Mouse (Mus musculus) kidney, embryonic 16.5 days (tissue): ENCODE results near the gene Clec11a. TPM values are rescaled to one million over a fixed set of nuclear protein-coding genes. Genes with fewer than 3 reads are reported as not detected.

ENCODE experiments used
- ATAC-seq: fragments of 200-750 bp; cut with Nextera tagmentation; 2 replicates; pipeline ENCODE4 v1.8.0; 2017; ENCODE audit warnings: moderate TSS enrichment; ENCODE audit not compliant: low FRiP score, low TSS enrichment
- H3K27ac ChIP-seq: fragments of 300-500 bp; sonication (generic); 2 replicates; pipeline ENCODE4 v1.5.1; 2014; ENCODE audit warnings: low read length
- H3K27me3 ChIP-seq: fragments of 300-500 bp; sonication (generic); 2 replicates; pipeline ENCODE4 v1.6.1; 2014; ENCODE audit warnings: low read length, control low read depth, mixed read lengths; ENCODE audit not compliant: insufficient read depth
- H3K36me3 ChIP-seq: fragments of 300-500 bp; sonication (generic); 2 replicates; pipeline ENCODE4 v1.6.1; 2014; ENCODE audit warnings: low read length, control low read depth, mixed read lengths; ENCODE audit not compliant: insufficient read depth
- H3K4me1 ChIP-seq: fragments of 300-500 bp; sonication (generic); 2 replicates; pipeline ENCODE4 v1.6.1; 2014; ENCODE audit warnings: low read length, control low read depth, mixed read lengths; ENCODE audit not compliant: insufficient read depth
- H3K4me2 ChIP-seq: fragments of 300-500 bp; sonication (generic); replicated peaks from 2 replicates; pipeline ENCODE4 v1.6.1; 2014; ENCODE audit warnings: low read depth, low read length
- H3K4me3 ChIP-seq: fragments of 300-500 bp; sonication (generic); 2 replicates; pipeline ENCODE4 v1.5.1; 2014; ENCODE audit warnings: mild to moderate bottlenecking, low read length
- H3K9ac ChIP-seq: fragments of 300-500 bp; sonication (generic); replicated peaks from 2 replicates; pipeline ENCODE4 v1.6.1; 2014; ENCODE audit warnings: low read length
- H3K9me3 ChIP-seq: fragments of 300-500 bp; sonication (generic); 2 replicates; pipeline ENCODE4 v1.6.1; 2016; ENCODE audit warnings: low read length, control low read depth
- WGBS: fragments of 180-500 bp; shearing (Covaris S2); extraction: QIAGEN DNeasy Blood & Tissue Kit; methylation state at CpG from one replicate; pipeline ENCODE4 v1.1.7; 2014; 5-methylcytosine and 5-hydroxymethylcytosine counted together
- polyA plus RNA-seq: library from polyadenylated mRNA; unstranded; fragments of >200 nt; fragmentation: Nextera tagmentation; extraction: Ambion mirVana; gene quantifications from 2 replicates; pipeline ENCODE4 v1.2.1, GENCODE M21; 2015

The Clec11a gene
- polyA plus RNA-seq, result 3.6 and 5.8 TPM in 2 replicates

DNA sequence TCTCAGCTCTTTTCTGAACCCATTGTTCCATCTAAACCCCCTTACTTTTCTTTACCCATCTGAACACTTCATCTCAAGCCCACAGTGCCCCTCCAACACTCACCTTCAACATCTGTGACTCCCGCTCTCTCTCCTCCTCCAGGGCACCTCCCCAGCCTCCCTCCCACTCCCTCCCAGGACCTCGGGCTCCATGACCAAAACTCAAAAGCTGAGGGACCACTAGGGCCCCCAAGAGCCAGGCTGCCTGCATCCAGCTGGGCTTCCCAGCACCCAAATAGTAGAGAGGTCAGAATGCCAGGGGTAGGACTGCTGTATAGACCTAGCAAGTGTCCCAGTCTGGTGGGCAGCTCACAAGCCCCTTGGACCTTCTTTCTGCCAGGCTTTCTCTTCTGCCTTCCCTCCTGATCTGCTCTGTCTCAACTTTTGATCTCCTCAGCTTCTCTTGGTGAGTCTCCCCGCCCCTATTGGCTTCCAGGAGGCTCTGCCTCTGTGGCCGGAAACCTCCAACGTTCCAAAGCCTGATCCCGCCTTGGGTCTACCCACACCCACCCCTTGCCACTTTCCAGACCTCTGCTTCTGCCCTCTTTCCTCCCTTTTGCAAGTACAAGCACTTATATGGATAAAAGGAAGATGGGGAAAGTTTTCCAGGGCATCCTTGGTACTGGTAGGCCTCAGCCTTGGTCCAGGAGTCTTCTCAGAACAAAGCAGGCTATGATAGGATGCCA lies at the start of gene Clec11a:
TSS of gene Clec11a (minus strand) at position 387 of the 725 bp plus-strand sequence.
- WGBS, result 52% methylated on average over 6 of the region's 6 CpGs
- Histone ChIP-seq H3K4me2 (peak within 1 kb of the TSS; percentile 57), H3K9me3 (no peaks in the 10 kb centered on the region), H3K9ac (peak within 1 kb of the TSS; percentile 60), H3K27me3 (peaks cover 8% of the 10 kb centered on the region; the same call in 1 of the 2 replicates), H3K4me3 (peak within 1 kb of the TSS; percentile 76), H3K36me3 (no peaks in the 10 kb centered on the region), H3K4me1 (peaks cover 33% of the 10 kb centered on the region), H3K27ac (peak within 1 kb of the TSS; percentile 93)
- ATAC-seq, result no peak

DNA sequence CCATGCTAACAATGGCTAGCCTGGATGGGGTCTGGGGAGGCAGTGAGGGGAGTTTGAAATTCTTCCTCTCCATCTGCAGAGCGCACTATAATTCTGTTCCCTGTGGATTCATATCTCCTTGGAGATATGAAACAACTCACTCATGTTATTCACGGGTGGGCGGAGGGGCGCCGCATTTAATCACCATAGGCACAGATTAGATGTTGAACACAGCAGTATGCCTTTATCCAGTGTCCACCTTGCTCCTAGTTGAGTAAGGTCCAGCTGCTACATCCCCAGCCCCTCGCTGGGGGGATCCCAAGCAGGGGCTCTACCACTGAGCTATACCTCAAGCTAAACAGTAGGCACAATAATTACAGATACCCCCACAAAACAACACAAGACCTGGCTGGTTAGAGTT lies 48.7 kb upstream of the Clec11a start:
- 80% methylated on average over 6 of the region's 6 CpGs for WGBS
- ATAC-seq, result no peak
- Histone ChIP-seq H3K27me3 (peaks cover 93% of the 10 kb centered on the region), H3K4me1 (peaks cover 49% of the 10 kb centered on the region), H3K4me3 (no peak overlapping the region), H3K27ac (no peak overlapping the region), H3K9ac (no peak overlapping the region), H3K36me3 (no peaks in the 10 kb centered on the region), H3K9me3 (no peaks in the 10 kb centered on the region; the same call in 1 of the 2 replicates), H3K4me2 (no peak overlapping the region)

DNA sequence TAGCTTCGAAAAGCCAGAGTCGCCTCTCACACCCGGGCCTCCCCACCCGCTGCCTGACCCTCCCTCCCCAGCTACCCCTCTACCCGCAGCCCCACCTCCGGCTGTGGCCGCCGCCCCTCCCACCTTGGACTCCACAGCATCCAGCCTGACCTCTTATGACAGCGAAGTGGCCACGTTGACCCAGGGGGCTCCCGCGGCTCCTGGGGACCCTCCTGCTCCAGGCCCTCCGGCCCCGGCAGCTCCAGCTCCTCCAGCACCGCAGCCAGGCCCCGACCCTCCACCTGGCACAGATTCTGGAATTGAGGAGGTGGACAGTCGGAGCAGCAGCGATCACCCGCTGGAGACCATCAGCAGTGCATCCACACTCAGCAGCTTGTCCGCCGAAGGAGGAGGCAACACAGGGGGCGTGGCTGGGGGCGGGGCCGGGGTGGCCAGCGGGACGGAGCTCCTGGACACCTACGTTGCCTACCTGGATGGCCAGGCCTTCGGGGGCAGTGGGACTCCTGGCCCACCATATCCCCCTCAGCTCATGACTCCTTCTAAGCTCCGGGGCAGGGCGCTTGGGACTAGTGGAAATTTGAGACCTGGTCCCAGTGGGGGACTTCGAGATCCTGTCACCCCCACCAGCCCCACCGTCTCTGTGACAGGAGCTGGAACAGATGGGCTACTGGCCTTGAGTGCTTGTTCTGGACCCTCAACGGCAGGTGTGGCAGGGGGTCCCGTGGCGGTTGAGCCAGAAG lies 47.1 kb upstream of the Clec11a start:
- no peak overlapping the region for H3K27ac ChIP-seq
- ATAC-seq, result 0 out of 2 replicates have a peak, but pooled peaks have one; percentile 2
- H3K9me3 ChIP-seq, result no peaks in the 10 kb centered on the region; the same call in 1 of the 2 replicates
- peaks cover 40% of the 10 kb centered on the region for H3K4me1 ChIP-seq
- H3K4me2 ChIP-seq, result peak overlapping the region; percentile 41
- no peaks in the 10 kb centered on the region for H3K36me3 ChIP-seq
- peak overlapping the region; percentile 19 for H3K4me3 ChIP-seq
- WGBS, result 2% methylated on average over 35 of the region's 35 CpGs
- peaks cover 92% of the 10 kb centered on the region for H3K27me3 ChIP-seq
- no peak overlapping the region for H3K9ac ChIP-seq

DNA sequence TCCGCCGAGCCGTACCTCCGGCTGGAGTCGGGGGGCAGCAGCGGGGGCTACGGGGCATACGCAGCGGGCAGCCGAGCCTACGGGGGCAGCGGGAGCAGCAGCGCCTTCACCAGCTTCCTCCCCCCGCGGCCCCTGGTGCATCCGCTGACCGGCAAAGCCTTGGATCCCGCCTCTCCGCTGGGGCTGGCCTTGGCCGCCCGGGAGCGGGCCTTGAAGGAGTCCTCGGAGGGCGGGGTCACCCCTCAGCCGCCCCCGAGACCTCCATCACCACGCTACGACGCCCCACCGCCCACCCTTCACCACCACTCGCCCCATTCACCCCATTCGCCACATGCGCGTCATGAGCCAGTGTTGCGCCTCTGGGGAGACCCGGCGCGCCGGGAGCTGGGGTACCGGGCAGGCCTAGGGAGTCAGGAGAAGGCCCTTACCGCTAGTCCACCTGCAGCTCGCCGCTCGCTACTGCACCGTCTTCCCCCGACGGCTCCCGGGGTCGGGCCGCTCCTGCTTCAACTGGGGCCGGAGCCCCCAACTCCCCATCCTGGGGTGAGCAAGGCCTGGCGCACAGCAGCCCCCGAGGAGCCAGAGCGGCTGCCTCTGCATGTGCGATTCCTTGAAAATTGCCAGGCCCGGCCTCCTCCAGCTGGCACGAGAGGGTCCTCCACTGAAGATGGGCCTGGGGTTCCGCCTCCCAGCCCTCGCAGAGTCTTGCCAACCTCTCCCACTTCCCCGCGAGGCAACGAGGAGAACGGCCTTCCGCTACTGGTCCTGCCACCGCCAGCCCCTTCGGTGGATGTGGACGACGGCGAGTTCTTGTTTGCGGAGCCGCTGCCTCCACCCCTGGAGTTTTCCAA lies 46.3 kb upstream of the Clec11a start:
- Histone ChIP-seq H3K27ac (no peak overlapping the region), H3K9me3 (no peaks in the 10 kb centered on the region; the same call in 1 of the 2 replicates), H3K4me1 (peaks cover 38% of the 10 kb centered on the region), H3K4me3 (peak overlapping the region; percentile 19), H3K36me3 (no peaks in the 10 kb centered on the region), H3K4me2 (peak overlapping the region; percentile 41), H3K27me3 (peaks cover 87% of the 10 kb centered on the region), H3K9ac (no peak overlapping the region)
- no peak for ATAC-seq
- WGBS, result 3% methylated on average over 56 of the region's 71 CpGs

DNA sequence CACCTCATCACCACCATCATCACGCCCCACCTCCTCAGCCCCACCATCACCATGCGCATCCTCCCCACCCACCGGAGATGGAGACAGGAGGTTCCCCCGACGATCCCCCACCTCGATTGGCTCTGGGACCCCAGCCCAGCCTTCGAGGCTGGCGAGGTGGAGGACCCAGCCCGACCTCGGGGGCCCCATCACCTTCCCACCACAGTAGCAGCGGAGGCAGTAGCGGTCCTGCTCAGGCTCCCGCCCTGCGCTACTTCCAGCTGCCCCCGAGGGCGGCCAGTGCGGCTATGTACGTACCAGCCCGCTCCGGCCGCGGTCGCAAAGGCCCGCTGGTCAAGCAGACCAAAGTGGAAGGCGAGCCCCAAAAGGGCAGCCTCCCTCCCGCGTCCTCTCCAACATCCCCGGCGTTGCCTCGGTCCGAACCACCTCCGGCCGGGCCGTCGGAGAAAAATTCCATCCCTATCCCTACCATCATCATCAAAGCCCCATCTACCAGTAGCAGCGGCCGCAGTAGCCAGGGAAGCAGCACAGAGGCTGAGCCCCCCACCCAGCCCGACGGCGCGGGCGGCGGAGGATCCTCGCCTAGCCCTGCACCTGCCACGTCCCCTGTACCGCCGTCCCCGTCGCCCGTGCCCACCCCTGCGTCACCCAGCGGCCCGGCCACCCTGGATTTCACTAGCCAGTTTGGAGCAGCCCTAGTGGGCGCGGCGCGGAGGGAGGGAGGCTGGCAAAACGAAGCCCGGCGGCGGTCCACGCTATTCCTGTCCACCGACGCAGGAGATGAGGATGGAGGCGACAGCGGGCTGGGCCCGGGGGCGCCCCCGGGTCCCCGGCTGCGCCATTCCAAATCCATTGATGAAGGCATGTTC lies 45.4 kb upstream of the Clec11a start:
- Histone ChIP-seq H3K4me1 (peaks cover 32% of the 10 kb centered on the region), H3K4me3 (no peak overlapping the region), H3K4me2 (peak overlapping the region; percentile 68; the same call in 1 of the 2 replicates), H3K9me3 (no peaks in the 10 kb centered on the region; the same call in 1 of the 2 replicates), H3K27me3 (peaks cover 79% of the 10 kb centered on the region), H3K9ac (0 out of 2 replicates have a peak overlapping the region, but pooled peaks have one; percentile 8), H3K27ac (no peak overlapping the region), H3K36me3 (no peaks in the 10 kb centered on the region)
- ATAC-seq, result no peak
- WGBS, result 3% methylated on average over 66 of the region's 71 CpGs

DNA sequence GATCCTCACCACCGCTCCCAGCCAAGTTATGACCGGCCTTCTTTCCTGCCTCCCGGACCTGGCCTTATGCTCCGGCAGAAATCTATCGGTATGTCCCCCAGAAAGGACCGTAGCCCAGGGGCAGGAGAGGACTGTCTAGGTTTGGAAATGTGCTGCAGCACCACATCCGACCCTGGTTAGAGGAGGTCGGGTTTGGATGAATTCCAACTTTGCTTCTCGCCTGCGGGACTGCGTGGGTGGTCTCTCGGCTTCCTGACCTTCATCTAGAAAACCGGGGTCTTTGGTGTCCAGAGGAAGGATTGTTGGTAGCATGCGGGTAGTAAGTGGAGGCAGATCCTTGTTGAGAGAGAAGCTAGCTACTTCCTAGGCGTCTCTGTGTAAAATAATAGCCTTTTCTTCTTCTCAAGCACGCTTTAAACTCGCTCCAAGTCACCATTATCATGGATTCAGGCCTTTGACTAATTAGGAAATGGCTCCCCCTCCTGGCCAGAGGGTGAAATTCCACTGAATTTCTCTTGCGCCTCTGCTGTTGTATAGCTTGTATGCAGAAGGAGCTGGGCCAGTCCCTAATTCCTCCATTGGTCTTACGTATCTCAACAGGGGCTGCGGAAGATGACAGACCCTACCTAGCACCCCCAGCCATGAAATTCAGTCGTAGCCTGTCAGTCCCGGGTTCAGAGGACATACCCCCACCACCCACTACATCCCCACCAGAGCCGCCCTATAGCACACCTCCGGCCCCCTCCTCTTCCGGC lies 44.4 kb upstream of the Clec11a start:
- H3K4me1 ChIP-seq, result peaks cover 22% of the 10 kb centered on the region
- no peaks in the 10 kb centered on the region for H3K36me3 ChIP-seq
- H3K27me3 ChIP-seq, result peaks cover 70% of the 10 kb centered on the region
- 2% methylated on average over 25 of the region's 25 CpGs for WGBS
- H3K4me2 ChIP-seq, result peak overlapping the region; percentile 68
- H3K9me3 ChIP-seq, result no peaks in the 10 kb centered on the region; the same call in 1 of the 2 replicates
- H3K9ac ChIP-seq, result peak overlapping the region; percentile 58
- H3K27ac ChIP-seq, result 0 out of 2 replicates have a peak overlapping the region, but pooled peaks have one; percentile 14
- H3K4me3 ChIP-seq, result peak overlapping the region; percentile 42
- 0 out of 2 replicates have a peak, but pooled peaks have one; percentile 37 for ATAC-seq

DNA sequence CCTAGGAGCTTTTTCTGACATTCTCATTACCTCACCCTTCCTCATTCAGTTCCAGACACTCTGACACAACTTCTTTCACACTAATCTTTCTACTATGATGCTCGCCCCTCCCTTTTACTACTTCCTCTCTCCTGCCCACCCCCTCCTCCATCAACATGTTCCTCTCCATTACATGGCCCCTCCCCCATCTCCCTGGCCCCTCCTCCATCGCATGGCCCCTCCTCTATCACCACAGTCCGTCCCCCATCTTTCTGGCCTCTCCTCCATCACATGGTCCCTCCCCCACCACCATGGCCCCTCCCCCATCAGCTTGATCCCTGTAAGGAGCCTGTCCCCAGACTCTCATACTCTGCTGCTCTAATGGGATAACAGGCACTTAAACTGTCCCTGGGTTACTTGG lies 42.3 kb upstream of the Clec11a start:
- H3K4me3 ChIP-seq, result no peak overlapping the region
- H3K36me3 ChIP-seq, result no peaks in the 10 kb centered on the region
- ATAC-seq, result no peak
- 27% methylated on average over 3 of the region's 3 CpGs for WGBS
- H3K9ac ChIP-seq, result no peak overlapping the region
- peaks cover 49% of the 10 kb centered on the region for H3K27me3 ChIP-seq
- H3K4me2 ChIP-seq, result no peak overlapping the region
- no peaks in the 10 kb centered on the region for H3K9me3 ChIP-seq
- H3K4me1 ChIP-seq, result peaks cover 21% of the 10 kb centered on the region
- no peak overlapping the region for H3K27ac ChIP-seq

DNA sequence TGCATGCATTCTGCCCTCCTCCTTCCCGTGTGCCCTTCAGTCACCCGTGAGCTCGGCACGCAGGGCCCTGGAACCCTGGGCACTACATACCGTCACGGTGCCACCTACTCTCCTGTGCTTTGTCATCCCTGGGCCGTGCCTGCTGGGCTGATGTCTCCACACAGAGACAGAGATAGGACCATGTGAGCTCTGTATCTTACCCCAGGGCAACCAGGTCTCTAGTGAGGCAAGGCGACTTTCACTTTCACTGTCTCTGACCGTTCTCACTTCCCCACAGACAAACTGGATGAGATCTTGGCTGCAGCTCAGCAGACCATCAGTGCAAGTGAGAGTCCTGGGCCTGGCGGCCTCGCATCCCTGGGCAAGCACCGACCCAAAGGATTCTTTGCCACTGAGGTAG lies 37.9 kb upstream of the Clec11a start:
- Histone ChIP-seq H3K4me1 (peaks cover 7% of the 10 kb centered on the region; the same call in 1 of the 2 replicates), H3K4me3 (no peak overlapping the region), H3K27me3 (peaks cover 6% of the 10 kb centered on the region), H3K27ac (no peak overlapping the region), H3K4me2 (no peak overlapping the region), H3K9ac (no peak overlapping the region), H3K9me3 (no peaks in the 10 kb centered on the region), H3K36me3 (no peaks in the 10 kb centered on the region)
- no peak for ATAC-seq
- 67% methylated on average over 12 of the region's 12 CpGs for WGBS
